Mouse (Mus musculus) megakaryocyte, embryonic 14.5 days (primary cell): ENCODE data around the gene Phc1. TPM values are rescaled to one million over a fixed set of nuclear protein-coding genes. Genes with fewer than 3 reads are reported as not detected.

Experiments
- H3K27me3 ChIP-seq: replicated peaks from 2 replicates; pipeline ENCODE3; 2012; ENCODE audit warnings: inconsistent platforms
- H3K36me3 ChIP-seq: replicated peaks from 2 replicates; pipeline ENCODE3; 2012; ENCODE audit warnings: low read length, inconsistent platforms, mixed read lengths
- H3K4me1 ChIP-seq: 2 replicates; pipeline ENCODE4 v1.6.1; 2012; ENCODE audit warnings: inconsistent platforms
- H3K4me3 ChIP-seq: replicated peaks from 2 replicates; pipeline ENCODE3; 2012; ENCODE audit warnings: moderate library complexity, mild to moderate bottlenecking, inconsistent platforms
- H3K9me3 ChIP-seq: 2 replicates; pipeline ENCODE4 v1.6.1; 2012; ENCODE audit warnings: inconsistent platforms
- FLI1 ChIP-seq: IDR thresholded peaks from 2 replicates; pipeline ENCODE4 v1.6.1; 2012; ENCODE audit warnings: low read length, inconsistent platforms, mixed read lengths
- GATA1 ChIP-seq: IDR thresholded peaks from 3 replicates; pipeline ENCODE4 v1.6.1; 2012; ENCODE audit warnings: mixed read lengths, low read length, inconsistent platforms, borderline replicate concordance
- polyA plus RNA-seq: library from polyadenylated mRNA; stranded (reverse); fragments of >175 nt; gene quantifications from 2 replicates; pipeline ENCODE4 v1.2.3, GENCODE M21; 2012; ENCODE audit warnings: low replicate concordance; ENCODE audit not compliant: insufficient read depth

The Phc1 gene
- polyA plus RNA-seq, 1 experiment: 2.8 TPM

DNA sequence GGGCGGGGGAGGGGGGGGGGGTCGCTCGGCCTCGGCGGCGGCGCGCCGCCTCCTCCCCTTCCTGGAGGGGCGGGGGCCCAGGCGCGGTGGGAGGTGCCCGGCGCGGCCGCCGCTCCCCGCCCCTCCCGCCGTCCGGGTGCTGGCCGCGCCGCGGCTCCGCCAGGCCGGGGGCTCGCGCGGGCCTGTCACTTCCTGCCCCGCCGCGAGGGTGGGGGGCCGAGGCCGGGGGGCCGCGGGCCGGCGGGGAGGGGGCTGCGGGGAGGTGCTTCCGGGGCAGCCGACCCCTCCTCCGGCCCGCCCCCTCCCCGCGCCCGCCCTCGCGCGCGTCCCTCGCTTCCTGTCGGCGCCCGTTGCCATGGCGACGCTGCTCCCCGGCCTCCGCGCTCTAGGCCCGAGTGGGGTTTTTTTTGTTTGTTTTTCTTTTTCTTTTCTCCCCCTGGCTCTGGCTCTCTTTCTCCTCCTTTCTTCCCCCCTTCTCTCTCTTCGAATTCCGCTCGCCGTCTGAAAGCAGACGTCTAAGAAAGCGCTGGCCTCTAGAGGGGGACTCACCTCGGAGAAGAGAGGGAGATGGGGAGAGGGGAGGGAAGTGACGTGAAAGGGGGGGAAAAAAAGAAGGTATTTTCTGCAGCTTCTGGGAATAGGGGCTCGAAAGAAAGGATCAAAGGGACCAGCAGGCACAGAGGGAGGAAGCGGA is 566 bp downstream of the Phc1 start:
- Histone ChIP-seq H3K9me3 (no peaks in the 10 kb centered on the region), H3K4me1 (peaks cover 40% of the 10 kb centered on the region), H3K4me3 (peak overlapping the region; percentile 98), H3K36me3 (peaks cover 13% of the 10 kb centered on the region), H3K27me3 (no peaks in the 10 kb centered on the region)
- no peak for TF ChIP-seq FLI1
- no peak for TF ChIP-seq GATA1

DNA sequence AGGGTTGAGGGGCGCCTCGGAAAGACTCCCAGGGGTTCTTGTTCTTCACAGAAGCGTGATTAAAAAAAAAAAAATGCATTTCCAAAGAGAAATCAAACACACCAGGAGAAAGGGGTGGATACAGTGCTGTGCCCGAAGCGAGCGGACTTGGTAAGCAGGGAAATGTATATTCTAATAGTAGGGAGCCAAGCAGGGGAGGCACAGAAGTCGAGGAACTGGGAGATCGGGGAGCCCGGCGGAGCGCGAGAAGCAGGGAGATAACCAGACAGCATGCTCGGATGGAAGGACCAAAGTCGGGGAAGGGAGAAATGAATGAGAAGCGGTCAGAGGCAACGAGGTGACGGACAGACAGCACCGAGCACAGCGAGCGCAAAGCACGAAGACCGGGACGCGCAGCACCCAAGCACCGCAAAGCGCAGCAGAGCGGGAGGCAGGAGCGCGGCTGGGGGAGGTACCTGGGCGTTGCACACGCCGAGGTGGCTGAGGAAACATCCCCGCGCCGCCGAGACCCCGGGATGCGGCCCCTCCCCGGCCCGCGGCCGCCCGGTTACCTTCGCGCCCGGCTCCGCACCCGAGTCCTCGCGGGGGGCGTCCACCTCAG is 1.2 kb downstream of the Phc1 start:
- no peaks in the 10 kb centered on the region for H3K27me3 ChIP-seq
- peaks cover 34% of the 10 kb centered on the region for H3K4me1 ChIP-seq
- no peaks in the 10 kb centered on the region for H3K9me3 ChIP-seq
- TF ChIP-seq FLI1 (no peak), GATA1 (no peak)
- peak overlapping the region; percentile 98 for H3K4me3 ChIP-seq
- H3K36me3 ChIP-seq: peaks cover 20% of the 10 kb centered on the region

DNA sequence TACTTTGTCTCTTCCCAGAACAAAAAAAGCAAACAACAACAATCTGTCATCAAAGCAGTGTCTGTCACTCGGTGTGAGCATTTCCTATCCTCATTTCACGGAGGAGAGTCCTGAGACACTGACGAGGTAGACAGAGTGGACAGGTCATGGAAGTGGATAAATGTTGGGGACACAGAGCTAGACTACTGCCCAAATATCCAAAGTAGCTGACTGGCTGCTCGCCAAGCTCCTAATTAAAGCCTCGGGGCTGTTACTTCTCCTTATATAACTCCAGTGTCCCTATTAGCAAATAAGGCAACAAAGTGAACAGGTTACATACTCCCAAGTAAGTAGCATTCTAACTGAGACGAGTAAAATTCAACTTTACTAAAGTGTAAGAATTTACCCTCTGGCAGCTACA is 2.8 kb downstream of the Phc1 start:
- H3K27me3 ChIP-seq: no peaks in the 10 kb centered on the region
- no peaks in the 10 kb centered on the region for H3K9me3 ChIP-seq
- H3K36me3 ChIP-seq: peaks cover 36% of the 10 kb centered on the region
- peaks cover 21% of the 10 kb centered on the region for H3K4me1 ChIP-seq
- no peak for TF ChIP-seq FLI1
- no peak for TF ChIP-seq GATA1
- H3K4me3 ChIP-seq: no peak overlapping the region

DNA sequence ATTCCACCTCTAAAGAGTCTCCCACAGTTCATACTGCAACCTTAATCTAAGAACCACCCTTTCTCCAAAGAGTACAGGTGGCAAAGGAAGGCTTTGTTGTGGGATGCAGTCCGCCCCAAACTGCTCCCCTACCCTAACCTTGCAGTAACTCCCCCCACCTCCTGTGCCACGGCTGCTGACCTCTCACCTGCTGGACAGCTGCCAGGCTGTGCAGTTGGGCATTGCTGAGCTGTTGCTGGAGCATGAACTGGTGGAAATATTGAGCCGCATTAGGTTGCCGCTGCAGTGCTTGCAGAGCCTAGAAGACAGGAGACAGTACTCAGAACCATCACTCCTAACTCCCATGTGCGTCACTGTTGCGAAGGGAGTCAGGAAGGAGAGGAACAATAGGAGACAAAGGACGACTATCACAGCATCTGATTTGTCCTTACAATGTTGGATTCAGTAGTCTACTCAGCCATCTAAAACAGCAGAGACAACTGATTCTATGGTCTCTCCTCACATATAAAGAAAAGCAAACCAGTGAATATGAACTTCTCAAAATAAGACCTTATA is 5.5 kb downstream of the Phc1 start:
- Histone ChIP-seq H3K36me3 (peaks cover 49% of the 10 kb centered on the region), H3K4me1 (peaks cover 11% of the 10 kb centered on the region), H3K9me3 (no peaks in the 10 kb centered on the region), H3K4me3 (peak overlapping the region; percentile 21), H3K27me3 (no peaks in the 10 kb centered on the region)
- TF ChIP-seq GATA1: no peak
- TF ChIP-seq FLI1: no peak

DNA sequence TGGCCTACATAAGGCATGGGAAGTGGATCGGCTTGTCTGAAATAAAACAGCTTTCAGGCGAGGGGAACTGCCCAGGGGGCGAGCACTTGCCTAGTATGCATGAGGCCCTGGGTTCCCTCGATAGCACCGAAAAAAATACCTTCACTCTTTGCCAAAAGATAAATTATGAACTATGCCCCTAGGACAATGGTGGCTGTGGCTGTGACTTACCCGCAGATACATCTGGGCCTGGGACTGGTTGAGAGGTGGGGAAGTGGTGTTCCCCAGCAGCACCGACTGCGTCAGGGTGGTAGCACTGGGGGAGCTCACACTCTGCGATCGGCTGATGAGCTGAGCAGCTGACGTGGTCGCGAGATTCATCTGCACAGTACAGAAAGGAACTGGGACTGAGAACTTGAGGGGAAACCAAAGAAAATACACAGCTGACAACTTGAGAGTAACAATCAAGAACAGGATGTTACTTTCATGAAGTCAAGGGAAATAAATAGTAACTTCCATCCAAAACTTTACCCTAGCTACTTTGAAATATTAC is 7.2 kb downstream of the Phc1 start:
- TF ChIP-seq GATA1 (no peak), FLI1 (no peak)
- Histone ChIP-seq H3K27me3 (no peaks in the 10 kb centered on the region), H3K4me3 (no peak overlapping the region), H3K4me1 (no peaks in the 10 kb centered on the region), H3K9me3 (no peaks in the 10 kb centered on the region), H3K36me3 (peaks cover 55% of the 10 kb centered on the region)

DNA sequence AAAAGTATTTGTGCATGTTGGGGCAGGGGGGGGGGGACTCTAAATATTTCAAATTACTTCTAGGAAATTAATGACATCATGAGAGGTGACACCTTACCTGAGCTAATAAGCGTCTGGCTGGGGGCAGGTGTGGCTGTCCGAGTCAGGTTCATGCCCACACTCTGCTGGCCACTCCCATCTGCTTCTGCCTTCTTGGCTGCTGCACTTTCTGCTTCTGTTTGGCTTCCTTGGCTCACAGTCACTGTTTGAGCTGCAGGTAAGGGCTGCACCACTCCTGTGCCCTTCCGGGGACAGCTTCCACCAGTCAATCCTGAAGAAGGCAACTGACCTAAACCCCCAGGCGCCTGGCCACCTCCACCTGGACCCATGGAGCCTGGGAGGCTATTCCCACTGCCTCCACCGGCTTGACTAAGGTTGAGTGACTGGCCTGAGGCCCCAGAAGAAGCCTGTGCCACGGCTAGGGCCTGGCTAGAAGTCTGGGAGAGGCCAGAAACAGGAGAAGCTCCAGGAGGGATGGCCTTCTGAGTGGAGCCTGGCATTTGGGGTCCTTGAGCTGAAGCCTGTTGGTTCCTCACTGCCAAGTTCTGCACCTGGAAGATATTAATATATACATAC is 14.9 kb downstream of the Phc1 start:
- Histone ChIP-seq H3K36me3 (peaks cover 54% of the 10 kb centered on the region), H3K4me1 (no peaks in the 10 kb centered on the region), H3K4me3 (no peak overlapping the region), H3K9me3 (no peaks in the 10 kb centered on the region), H3K27me3 (no peaks in the 10 kb centered on the region)
- TF ChIP-seq FLI1: no peak
- TF ChIP-seq GATA1: no peak

DNA sequence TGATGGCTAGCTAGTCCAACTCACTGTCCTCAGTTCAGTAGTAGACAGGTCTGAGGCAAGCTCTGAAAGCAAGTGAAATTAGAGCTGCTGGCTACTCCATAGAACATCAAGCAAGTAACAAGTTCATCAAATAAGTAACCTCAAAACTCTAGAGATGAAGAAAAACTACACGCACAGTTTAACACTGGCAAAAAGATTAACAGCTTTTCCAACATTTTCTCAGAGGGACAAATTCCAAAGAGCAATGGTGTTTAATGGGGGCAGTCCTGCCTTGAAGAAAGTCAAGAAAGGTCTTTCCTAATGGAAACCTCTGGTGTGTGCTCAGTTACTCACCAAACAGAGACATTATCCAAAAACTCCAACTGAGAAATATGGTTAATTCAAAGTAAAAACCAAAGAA is 21.6 kb downstream of the Phc1 start:
- Histone ChIP-seq H3K36me3 (peaks cover 98% of the 10 kb centered on the region), H3K4me3 (no peak overlapping the region), H3K4me1 (no peaks in the 10 kb centered on the region; the same call in 1 of the 2 replicates), H3K9me3 (no peaks in the 10 kb centered on the region), H3K27me3 (no peaks in the 10 kb centered on the region)
- TF ChIP-seq GATA1 (no peak), FLI1 (no peak)

DNA sequence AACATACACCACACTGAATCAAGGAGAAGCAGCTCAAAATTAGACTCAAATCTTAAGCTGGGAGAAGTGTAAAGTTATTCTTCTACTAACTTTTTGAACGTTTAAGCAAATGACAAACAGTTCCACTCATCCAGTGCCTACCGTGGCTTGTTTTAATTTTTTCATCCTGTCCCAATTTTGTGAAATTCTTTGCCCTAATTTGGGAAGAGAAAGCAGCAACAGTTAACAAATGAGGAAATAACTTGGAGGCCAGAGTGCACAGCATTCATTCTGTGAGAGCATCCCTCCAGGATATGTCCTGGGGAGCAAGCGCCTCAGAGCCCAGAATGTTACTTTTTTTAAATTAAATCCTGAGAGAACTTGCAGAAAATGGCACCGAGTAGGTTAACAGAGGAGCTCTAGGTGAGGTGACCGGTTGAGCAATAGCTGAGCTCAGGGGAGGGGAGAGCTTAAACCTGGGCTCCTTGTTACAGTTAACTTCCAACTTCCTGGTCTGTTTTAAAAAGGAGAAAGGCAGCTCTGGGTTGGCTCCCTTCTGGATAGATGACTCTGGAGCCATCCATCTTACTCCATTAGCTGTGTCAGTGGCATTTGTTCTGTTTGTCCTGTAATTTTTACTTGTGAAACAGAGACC is 30.1 kb downstream of the Phc1 start:
- Histone ChIP-seq H3K4me3 (peak overlapping the region; percentile 92), H3K9me3 (no peaks in the 10 kb centered on the region), H3K36me3 (peaks cover 41% of the 10 kb centered on the region), H3K4me1 (peaks cover 34% of the 10 kb centered on the region), H3K27me3 (no peaks in the 10 kb centered on the region)
- TF ChIP-seq GATA1 (no peak), FLI1 (no peak)

DNA sequence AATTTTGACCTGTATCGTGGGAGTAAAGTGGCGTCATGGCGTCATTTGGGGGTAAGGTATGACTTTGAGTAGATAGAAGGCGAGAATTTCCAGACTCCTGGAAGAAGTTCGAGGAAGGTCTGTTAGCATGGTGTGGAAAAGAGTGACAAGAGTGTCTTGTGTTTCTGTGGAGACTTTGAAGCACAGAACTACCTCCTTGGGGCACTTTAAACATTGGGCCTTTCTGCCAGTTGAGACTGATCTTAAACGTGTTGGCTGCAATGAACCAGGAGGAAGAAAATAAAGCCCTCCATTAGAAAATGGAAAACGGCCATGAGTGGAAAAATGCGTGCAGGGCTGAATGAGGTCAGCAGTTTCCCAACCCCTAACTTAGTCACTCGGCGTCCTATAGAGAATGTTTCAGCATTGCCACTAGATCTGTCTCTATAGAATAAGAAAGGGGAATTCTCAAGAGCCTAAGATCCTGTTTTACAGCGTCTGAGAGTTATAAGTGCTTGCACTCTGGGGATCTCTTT is 30.9 kb downstream of the Phc1 start:
- Histone ChIP-seq H3K4me3 (peak overlapping the region; percentile 92), H3K9me3 (no peaks in the 10 kb centered on the region), H3K36me3 (peaks cover 33% of the 10 kb centered on the region), H3K4me1 (peaks cover 39% of the 10 kb centered on the region), H3K27me3 (no peaks in the 10 kb centered on the region)
- TF ChIP-seq FLI1 (no peak), GATA1 (no peak)
